Mouse (Mus musculus) bone marrow, adult 2 months (tissue): ENCODE data around the gene Mios. TPM values are rescaled to one million over a fixed set of nuclear protein-coding genes. Genes with fewer than 3 reads are reported as not detected.

Source experiments
- H3K27ac ChIP-seq: fragments of 200-500 bp; 2 replicates; pipeline ENCODE4 v1.5.1; 2012; ENCODE audit warnings: low read depth, mild to moderate bottlenecking, control low read depth, inconsistent platforms, low read length; ENCODE audit not compliant: control insufficient read depth, poor library complexity, insufficient read depth
- H3K4me1 ChIP-seq: fragments of 200-500 bp; 2 replicates; pipeline ENCODE4 v1.6.1; 2011; ENCODE audit warnings: low read length; ENCODE audit not compliant: control insufficient read depth, insufficient read depth
- H3K4me3 ChIP-seq: fragments of 200-500 bp; replicated peaks from 2 replicates; pipeline ENCODE3; 2011; ENCODE audit warnings: mild to moderate bottlenecking, low read depth, low read length, control low read depth; ENCODE audit not compliant: control insufficient read depth
- CTCF ChIP-seq: fragments of 200-500 bp; IDR thresholded peaks from 2 replicates; pipeline ENCODE4 v1.5.1; 2011; ENCODE audit warnings: low read length, control low read depth; ENCODE audit not compliant: control insufficient read depth, insufficient read depth
- POLR2A ChIP-seq: fragments of 200-500 bp; IDR thresholded peaks from 2 replicates; pipeline ENCODE4 v1.6.1; 2011; ENCODE audit warnings: low read depth, mild to moderate bottlenecking, control low read depth, low read length, borderline replicate concordance; ENCODE audit not compliant: control insufficient read depth
- WGBS: fragments of 180-500 bp; shearing (Covaris S2); methylation state at CpG from one replicate; pipeline ENCODE4 v1.1.7; 2018; 5-methylcytosine and 5-hydroxymethylcytosine counted together
- polyA plus RNA-seq: library from polyadenylated mRNA; stranded (reverse); fragments of >200 nt; gene quantifications from 2 replicates; pipeline ENCODE4 v1.2.4, GENCODE M21; 2011; ENCODE audit warnings: low replicate concordance; ENCODE audit not compliant: missing spikeins, insufficient read depth, insufficient read length

Gene Mios
- polyA plus RNA-seq, 1 experiment: 8.8 TPM

DNA sequence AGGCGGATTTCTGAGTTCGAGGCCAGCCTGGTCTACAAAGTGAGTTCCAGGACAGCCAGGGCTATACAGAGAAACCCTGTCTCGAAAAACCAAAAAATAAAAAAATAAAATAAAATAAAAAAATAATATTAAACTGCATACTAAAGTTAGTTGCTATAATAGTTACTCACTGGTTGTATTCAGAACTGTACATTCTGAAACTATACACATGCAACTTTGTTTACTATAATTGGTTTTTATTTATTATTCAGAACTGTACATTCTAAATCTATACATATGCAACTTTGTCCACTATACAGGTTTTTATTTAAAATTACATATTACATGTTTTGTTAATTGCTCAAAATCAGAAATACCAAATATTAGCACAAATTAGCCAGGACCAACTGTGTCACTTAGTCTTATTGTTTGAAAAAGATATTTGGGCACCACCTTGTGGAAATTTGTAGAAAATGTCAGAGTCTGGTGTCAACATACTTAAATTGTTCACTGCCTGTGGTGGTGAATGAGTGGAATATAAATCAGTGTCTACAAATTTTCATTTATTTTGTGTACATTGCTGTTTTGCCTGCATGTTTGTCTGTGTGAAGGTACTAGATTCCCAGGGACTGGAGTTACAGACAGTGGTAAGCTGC, 20.3 kb upstream of the Mios start:
- TF ChIP-seq POLR2A (no peak), CTCF (no peak)

DNA sequence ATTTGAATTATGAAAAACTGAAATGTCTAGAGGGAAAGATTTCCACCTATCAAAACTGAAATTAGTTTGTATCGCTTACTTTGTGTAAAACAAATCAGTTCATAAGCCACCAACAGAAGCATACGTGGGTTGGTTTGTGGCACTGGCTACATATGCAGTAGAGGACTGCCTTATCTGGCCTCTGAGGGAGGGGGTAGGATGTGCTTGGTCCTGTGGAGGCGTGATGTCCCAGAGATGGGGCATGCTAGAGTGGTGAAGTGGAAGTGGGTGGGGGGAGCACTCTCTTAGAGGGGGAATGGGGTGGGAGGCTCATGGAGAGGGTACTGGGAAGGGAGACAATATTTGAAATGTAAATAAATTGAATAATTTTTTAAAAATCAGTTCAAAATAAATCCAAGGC, 19.1 kb upstream of the Mios start:
- Histone ChIP-seq H3K4me1 (no peaks in the 10 kb centered on the region), H3K4me3 (no peak overlapping the region), H3K27ac (no peak overlapping the region)
- TF ChIP-seq POLR2A: no peak
- WGBS: 71% methylated on average over 3 of the region's 3 CpGs

More for the DNA sequence above, 20.3 kb upstream of the Mios start:
- Histone ChIP-seq H3K27ac (no peak overlapping the region), H3K4me1 (no peaks in the 10 kb centered on the region), H3K4me3 (no peak overlapping the region)
- WGBS: 83% methylated on average over 3 of the region's 3 CpGs

DNA sequence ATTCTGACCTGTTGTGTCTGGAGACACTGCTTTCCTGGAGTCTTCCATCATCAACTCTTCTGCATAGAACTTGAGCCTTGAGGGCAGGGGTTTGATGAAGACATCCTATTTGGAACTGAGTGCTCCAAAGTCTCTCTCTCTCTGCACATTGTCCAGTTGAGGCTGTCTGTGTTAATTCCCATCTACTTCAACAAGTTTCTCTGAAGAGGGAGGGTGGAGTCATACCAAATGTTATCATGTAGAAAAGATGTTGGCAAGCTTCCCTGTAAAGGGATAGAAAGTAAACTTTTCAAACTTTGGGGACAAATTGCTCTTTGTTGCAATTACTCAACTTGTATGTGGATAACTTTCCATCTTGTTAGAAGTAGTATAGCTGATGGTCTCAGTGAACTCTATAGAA, 16.5 kb upstream of the Mios start, which contains the start of gene Col28a1:
Gene Col28a1, minus strand, starts transcription at position 101 of the 400 bp plus-strand sequence.
- TF ChIP-seq POLR2A (no peak), CTCF (no peak)
- Histone ChIP-seq H3K4me1 (no peaks in the 10 kb centered on the region), H3K4me3 (no peak within 1 kb of the TSS), H3K27ac (no peak within 1 kb of the TSS)

DNA sequence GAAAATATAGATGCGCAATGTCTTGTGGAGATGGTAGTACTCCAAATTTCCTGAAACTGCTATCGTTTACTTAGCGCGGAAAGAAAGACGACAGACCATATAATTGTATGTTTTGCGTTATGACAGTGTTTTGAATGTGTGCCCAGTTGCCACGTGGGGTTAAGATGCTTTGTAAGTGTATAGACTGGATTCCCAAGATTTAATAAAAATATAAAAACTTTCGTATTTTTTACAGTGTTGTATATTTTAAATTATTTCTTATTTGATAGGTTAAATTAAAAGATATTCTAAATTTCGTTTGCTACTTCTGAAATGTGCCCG, 804 bp downstream of the Mios start:
- TF ChIP-seq CTCF: no peak
- TF ChIP-seq POLR2A: no peak
- no peaks in the 10 kb centered on the region; the same call in 1 of the 2 replicates for H3K4me1 ChIP-seq
- H3K4me3 ChIP-seq: peak overlapping the region; percentile 64
- no peak overlapping the region for H3K27ac ChIP-seq
- WGBS: 13% methylated on average over 10 of the region's 10 CpGs

DNA sequence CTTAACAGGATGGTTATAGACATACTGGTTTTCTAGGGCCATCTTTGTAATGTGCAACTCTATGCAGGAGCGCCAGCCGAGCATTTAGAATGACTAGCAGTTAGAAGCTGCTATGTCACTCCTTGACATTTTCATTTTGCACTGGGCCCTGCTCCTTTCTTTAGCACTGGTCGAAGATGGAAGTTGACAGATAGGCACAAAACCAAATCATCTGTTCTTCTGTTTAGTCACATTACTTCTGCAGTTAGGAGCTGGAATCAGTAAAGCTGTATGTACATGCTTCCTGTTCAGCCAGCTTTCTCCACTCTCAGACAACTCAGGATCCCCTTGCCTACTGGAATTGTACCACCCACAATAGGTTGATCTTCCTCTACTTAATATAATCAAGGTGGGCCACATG, 1.6 kb downstream of the Mios start:
- Histone ChIP-seq H3K4me3 (no peak overlapping the region), H3K4me1 (no peaks in the 10 kb centered on the region; the same call in 1 of the 2 replicates)
- WGBS: 69% methylated on average over 3 of the region's 3 CpGs

DNA sequence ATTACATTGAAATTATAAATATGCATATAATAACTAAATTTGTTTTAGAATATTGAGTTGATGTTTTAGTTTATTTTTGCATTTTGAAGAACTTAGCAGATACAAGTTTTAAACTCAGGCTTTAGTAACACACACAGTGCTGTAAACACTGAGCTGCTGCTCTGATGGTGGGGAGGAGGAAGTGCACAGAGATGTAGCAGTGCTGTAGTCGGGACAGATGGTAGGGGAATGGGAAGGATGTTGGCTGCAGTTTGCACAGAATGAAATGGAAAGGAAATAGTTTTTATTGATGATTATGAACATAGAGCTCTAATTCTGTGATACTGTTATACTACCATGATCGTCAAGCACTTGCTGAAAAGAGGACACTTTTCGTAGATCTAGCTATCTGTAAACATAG, 18.0 kb downstream of the Mios start:
- no peak overlapping the region for H3K27ac ChIP-seq
- 69% methylated on average over 3 of the region's 3 CpGs for WGBS
- TF ChIP-seq CTCF: no peak
- no peak for TF ChIP-seq POLR2A
- no peaks in the 10 kb centered on the region for H3K4me1 ChIP-seq
- no peak overlapping the region for H3K4me3 ChIP-seq

More for the DNA sequence above, 1.6 kb downstream of the Mios start:
- no peak for TF ChIP-seq CTCF
- no peak for TF ChIP-seq POLR2A
- no peak overlapping the region for H3K27ac ChIP-seq

GRCm38 (mm10) chr6:8228596-8228995, 19.6 kb downstream of the Mios start:
- H3K4me3 ChIP-seq: no peak overlapping the region
- H3K4me1 ChIP-seq: no peaks in the 10 kb centered on the region
- 85% methylated on average over 3 of the region's 3 CpGs for WGBS
- H3K27ac ChIP-seq: no peak overlapping the region
- TF ChIP-seq POLR2A: no peak
- TF ChIP-seq CTCF: no peak

DNA sequence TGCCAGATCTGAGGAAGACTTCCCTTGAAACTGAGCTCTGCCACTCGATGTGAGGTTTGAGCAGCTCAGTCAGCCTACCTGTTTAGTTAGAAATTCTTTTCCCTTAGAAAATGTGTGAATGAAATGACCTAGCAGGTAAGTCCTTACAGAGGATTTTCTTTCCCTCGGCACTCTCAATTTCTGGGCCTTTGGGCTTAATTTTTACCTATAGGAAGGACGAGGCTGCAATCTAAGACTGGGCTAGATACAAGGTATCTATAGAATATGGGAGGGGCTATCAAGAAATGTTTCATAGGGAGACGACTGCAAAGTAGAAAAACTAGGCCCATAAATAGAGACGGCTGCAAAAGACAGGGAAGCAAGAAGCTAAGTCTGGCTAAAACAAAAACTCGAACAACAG, 49.3 kb downstream of the Mios start:
- H3K4me1 ChIP-seq: no peaks in the 10 kb centered on the region
- H3K4me3 ChIP-seq: peak overlapping the region; percentile 100
- H3K27ac ChIP-seq: no peak overlapping the region
- 4% methylated on average over 6 of the region's 6 CpGs for WGBS
- TF ChIP-seq POLR2A: no peak

DNA sequence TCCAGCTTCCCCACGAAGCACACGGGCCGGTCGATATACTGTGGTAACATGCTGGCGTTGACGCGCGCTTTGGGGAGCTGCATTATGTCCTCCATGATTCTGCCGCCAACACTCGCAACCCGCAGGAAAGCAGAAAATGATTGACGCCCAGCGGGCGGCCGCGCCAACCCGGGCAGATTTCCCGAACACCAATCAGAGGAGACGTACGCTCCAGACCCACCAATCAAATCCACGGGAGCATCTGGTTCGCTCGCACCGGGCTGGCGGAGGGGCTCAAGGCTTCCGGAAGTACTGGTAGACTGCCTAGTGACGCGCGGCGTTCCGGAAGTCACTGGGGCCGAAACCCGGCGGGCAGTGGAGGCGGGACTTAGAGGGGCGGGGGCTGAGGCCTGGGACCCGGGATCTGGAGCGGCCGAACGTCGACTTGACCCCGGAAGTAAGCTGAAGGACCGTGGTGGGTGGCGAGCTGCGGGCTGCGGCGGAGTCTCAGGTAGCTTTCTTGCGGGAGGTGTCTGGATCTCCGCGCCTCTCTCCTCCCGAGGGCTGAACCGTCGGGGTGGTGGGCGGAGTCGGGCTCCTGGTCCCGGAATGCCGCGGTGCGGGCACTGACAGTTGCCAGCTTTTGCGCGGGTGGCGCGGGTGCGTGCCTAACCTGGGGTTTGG, 50.1 kb downstream of the Mios start, which contains the start of the genes Rpa3, Umad1 and Gm45062:
Gene Rpa3, minus strand, starts transcription at position 170 of the 663 bp plus-strand sequence.
Gene Umad1, plus strand, starts transcription at position 285 of the 663 bp plus-strand sequence.
Gene Gm45062, plus strand, starts transcription at position 447 of the 663 bp plus-strand sequence.
- TF ChIP-seq POLR2A: peak; percentile 67
- no peak; the same call in 1 of the 2 replicates for TF ChIP-seq CTCF
- peak within 1 kb of the TSS; percentile 100 for H3K4me3 ChIP-seq
- under 1% methylated on average over 64 of the region's 64 CpGs for WGBS
- H3K4me1 ChIP-seq: no peaks in the 10 kb centered on the region
- H3K27ac ChIP-seq: peak within 1 kb of the TSS; percentile 76
